Mouse (Mus musculus) lung, postnatal 0 days (tissue): ENCODE data around the gene Ranbp17. TPM values are rescaled to one million over a fixed set of nuclear protein-coding genes. Genes with fewer than 3 reads are reported as not detected.

Experiments used
- ATAC-seq: fragments of 200-750 bp; cut with Nextera tagmentation; 2 replicates; pipeline ENCODE4 v1.8.0; 2017; ENCODE audit warnings: moderate library complexity
- DNase-seq: peaks from one replicate; pipeline ENCODE4 v3.0.0-alpha.2; 2016; ENCODE audit warnings: low spot score
- H3K27ac ChIP-seq: fragments of 300-500 bp; sonication (generic); 2 replicates; pipeline ENCODE4 v1.5.1; 2014; ENCODE audit warnings: antibody characterized with exemption, mild to moderate bottlenecking, low read length, mixed read lengths
- H3K27me3 ChIP-seq: fragments of 300-500 bp; sonication (generic); replicated peaks from 2 replicates; pipeline ENCODE4 v1.6.1; 2014; ENCODE audit warnings: low read length, mixed read lengths; ENCODE audit not compliant: insufficient read depth
- H3K36me3 ChIP-seq: fragments of 300-500 bp; sonication (generic); 2 replicates; pipeline ENCODE4 v1.6.1; 2014; ENCODE audit warnings: low read length, mixed read lengths; ENCODE audit not compliant: insufficient read depth
- H3K4me1 ChIP-seq: fragments of 300-500 bp; sonication (generic); 2 replicates; pipeline ENCODE4 v1.6.1; 2014; ENCODE audit warnings: antibody characterized with exemption, low read depth, low read length, mixed read lengths; ENCODE audit not compliant: insufficient read depth
- H3K4me2 ChIP-seq: fragments of 300-500 bp; sonication (generic); replicated peaks from 2 replicates; pipeline ENCODE4 v1.6.1; 2014; ENCODE audit warnings: low read depth, mild to moderate bottlenecking, low read length, moderate library complexity, mixed read lengths
- H3K4me3 ChIP-seq: fragments of 300-500 bp; sonication (generic); 2 replicates; pipeline ENCODE4 v1.5.1; 2014; ENCODE audit warnings: low read depth, low read length
- H3K9ac ChIP-seq: fragments of 300-500 bp; sonication (generic); replicated peaks from 2 replicates; pipeline ENCODE4 v1.6.1; 2014; ENCODE audit warnings: low read depth, mild to moderate bottlenecking
- H3K9me3 ChIP-seq: fragments of 300-500 bp; sonication (generic); 2 replicates; pipeline ENCODE4 v1.6.1; 2016; ENCODE audit warnings: low read length, mixed read lengths
- CTCF ChIP-seq: IDR thresholded peaks from 2 replicates; pipeline ENCODE4 v1.5.1; 2016; ENCODE audit warnings: antibody characterized with exemption, mild to moderate bottlenecking
- EP300 ChIP-seq: IDR thresholded peaks from 2 replicates; pipeline ENCODE4 v1.6.1; 2016; ENCODE audit warnings: antibody characterized with exemption, mild to moderate bottlenecking, control low read depth
- WGBS: fragments of 180-500 bp; shearing (Covaris S2); extraction: QIAGEN DNeasy Blood & Tissue Kit; methylation state at CpG from one replicate; pipeline ENCODE4 v1.1.7; 2014; 5-methylcytosine and 5-hydroxymethylcytosine counted together
- polyA plus RNA-seq: library from polyadenylated mRNA; unstranded; fragments of >200 nt; fragmentation: Nextera tagmentation; extraction: Ambion mirVana; gene quantifications from 2 replicates; pipeline ENCODE4 v1.2.1, GENCODE M21; 2015

Gene Ranbp17
- polyA plus RNA-seq, 1 experiment from 2014 or later = 2.5 TPM

GRCm38 (mm10) chr11:33537390-33538125, 24.0 kb upstream of the Ranbp17 start:
- DNase-seq = no peak
- 78% methylated on average over 5 of the region's 5 CpGs for WGBS
- no peaks in the 10 kb centered on the region for H3K27me3 ChIP-seq
- H3K4me1 ChIP-seq = no peaks in the 10 kb centered on the region
- TF ChIP-seq CTCF (no peak), EP300 (no peak)
- no peak overlapping the region for H3K4me2 ChIP-seq
- no peak overlapping the region for H3K9ac ChIP-seq
- no peaks in the 10 kb centered on the region for H3K36me3 ChIP-seq
- H3K4me3 ChIP-seq = no peak overlapping the region
- no peak overlapping the region for H3K27ac ChIP-seq
- no peak for ATAC-seq
- no peaks in the 10 kb centered on the region for H3K9me3 ChIP-seq

GRCm38 (mm10) chr11:33536636-33537035, 23.1 kb upstream of the Ranbp17 start:
- Histone ChIP-seq H3K4me2 (no peak overlapping the region), H3K36me3 (no peaks in the 10 kb centered on the region), H3K27me3 (no peaks in the 10 kb centered on the region), H3K9me3 (no peaks in the 10 kb centered on the region), H3K4me1 (no peaks in the 10 kb centered on the region), H3K4me3 (no peak overlapping the region), H3K9ac (no peak overlapping the region), H3K27ac (no peak overlapping the region)
- ATAC-seq = no peak
- 91% methylated on average over 3 of the region's 3 CpGs for WGBS
- DNase-seq = no peak
- TF ChIP-seq CTCF (no peak), EP300 (no peak)

- no peak for DNase-seq
- no peak overlapping the region for H3K4me2 ChIP-seq
- no peak for ATAC-seq
- H3K27me3 ChIP-seq = no peaks in the 10 kb centered on the region
- H3K9me3 ChIP-seq = no peaks in the 10 kb centered on the region
- 89% methylated on average over 4 of the region's 4 CpGs for WGBS
- no peaks in the 10 kb centered on the region for H3K4me1 ChIP-seq
- H3K4me3 ChIP-seq = no peak overlapping the region
- no peaks in the 10 kb centered on the region for H3K36me3 ChIP-seq
- no peak overlapping the region for H3K27ac ChIP-seq
- no peak overlapping the region for H3K9ac ChIP-seq
- TF ChIP-seq EP300 = no peak
- no peak for TF ChIP-seq CTCF
These were observed 21.0 kb upstream of the Ranbp17 start for GRCm38 (mm10) chr11:33534541-33534940.

- Histone ChIP-seq H3K4me1 (no peaks in the 10 kb centered on the region), H3K4me2 (no peak overlapping the region), H3K27ac (no peak overlapping the region), H3K9me3 (no peaks in the 10 kb centered on the region), H3K4me3 (no peak overlapping the region), H3K36me3 (no peaks in the 10 kb centered on the region), H3K27me3 (no peaks in the 10 kb centered on the region), H3K9ac (no peak overlapping the region)
- no peak for DNase-seq
- ATAC-seq = no peak
- TF ChIP-seq CTCF (no peak), EP300 (no peak)
- WGBS = 50% methylated on average over 3 of the region's 3 CpGs
These were observed 20.0 kb upstream of the Ranbp17 start for GRCm38 (mm10) chr11:33533577-33533976.

GRCm38 (mm10) chr11:33529576-33529975, 16.0 kb upstream of the Ranbp17 start:
- no peak overlapping the region for H3K9ac ChIP-seq
- no peaks in the 10 kb centered on the region for H3K4me1 ChIP-seq
- H3K36me3 ChIP-seq = no peaks in the 10 kb centered on the region
- H3K27ac ChIP-seq = no peak overlapping the region
- no peak overlapping the region for H3K4me2 ChIP-seq
- DNase-seq (no peak), ATAC-seq (no peak)
- TF ChIP-seq EP300 = no peak
- no peak for TF ChIP-seq CTCF
- no peaks in the 10 kb centered on the region for H3K9me3 ChIP-seq
- no peaks in the 10 kb centered on the region for H3K27me3 ChIP-seq
- no peak overlapping the region for H3K4me3 ChIP-seq
- WGBS = 3% methylated on average over 2 of the region's 2 CpGs

- WGBS = 0% methylated on average over 34 of the region's 43 CpGs
- Histone ChIP-seq H3K27ac (peak overlapping the region; percentile 64), H3K4me3 (peak overlapping the region; percentile 75), H3K4me2 (peak overlapping the region; percentile 95), H3K9me3 (no peaks in the 10 kb centered on the region), H3K4me1 (no peaks in the 10 kb centered on the region), H3K27me3 (no peaks in the 10 kb centered on the region), H3K36me3 (no peaks in the 10 kb centered on the region), H3K9ac (peak overlapping the region; percentile 75)
- TF ChIP-seq CTCF (peak; percentile 54), EP300 (no peak)
- ATAC-seq = peak; percentile 93
- DNase-seq = peak; percentile 89
These were observed 631 bp downstream of the Ranbp17 start for GRCm38 (mm10) chr11:33512854-33513375.
